Mouse (Mus musculus) megakaryocyte-erythroid progenitor cell, adult 5 weeks (primary cell): ENCODE data around the gene Zfp326. TPM values are rescaled to one million over a fixed set of nuclear protein-coding genes. Genes with fewer than 3 reads are reported as not detected.

Experiments used
- polyA plus RNA-seq: library from polyadenylated mRNA; stranded (reverse); fragments of >175 nt; gene quantifications from 2 replicates; pipeline ENCODE4 v1.2.3, GENCODE M21; 2012

Gene Zfp326
- 16.2 and 34.2 TPM in 2 replicates for polyA plus RNA-seq

DNA sequence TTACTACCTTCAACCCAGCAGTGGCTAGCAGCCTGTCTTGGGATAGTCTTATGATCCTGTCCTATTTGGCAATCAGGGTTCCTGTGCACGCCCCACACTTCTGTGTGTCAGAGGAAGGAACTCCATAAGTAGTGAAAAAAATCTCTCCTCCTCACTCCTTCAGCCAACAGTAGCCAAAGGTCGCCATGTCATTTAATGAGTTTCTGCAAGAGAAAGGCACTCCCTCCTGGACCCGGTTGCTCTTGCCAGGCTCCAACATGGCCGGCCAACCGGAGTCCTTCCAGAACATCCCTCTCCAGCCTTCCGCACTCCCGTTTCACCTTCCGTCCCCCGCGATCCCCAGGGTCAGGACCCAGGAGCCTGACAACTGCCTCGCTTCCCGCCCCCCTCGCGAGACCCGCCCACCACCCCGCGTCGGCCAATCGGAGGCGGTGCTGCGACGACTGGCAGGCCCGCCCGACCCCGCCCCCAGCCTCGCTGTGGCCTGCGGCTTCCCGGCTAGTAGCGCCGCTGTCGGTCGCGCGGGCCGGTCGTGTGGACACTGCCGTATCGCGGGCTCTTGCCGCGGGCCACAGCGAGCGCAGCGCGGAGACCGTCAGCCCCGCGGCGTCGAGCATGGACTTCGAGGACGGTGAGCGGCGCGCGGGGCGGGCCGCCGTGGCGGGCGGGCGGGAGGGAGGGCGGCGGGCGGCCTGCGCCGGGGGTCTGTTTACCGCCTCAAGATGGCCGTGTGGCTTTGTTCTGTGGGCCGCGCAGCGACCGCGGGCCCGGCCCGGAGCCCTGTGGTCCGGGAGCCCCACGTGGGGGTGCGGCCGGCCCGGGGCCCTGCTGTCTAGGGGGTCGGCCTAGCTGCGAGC lies at the start of gene Zfp326:
TSS of gene Zfp326 (plus strand) at position 498 of the 857 bp plus-strand sequence.

Other genes with a start within 250 kb of the Zfp326 start
- 12.5 and 13.3 TPM in 2 replicates for gene Lrrc8d, start 176.6 kb upstream of the Zfp326 start, polyA plus RNA-seq